ENCODE assay signal across 32 mouse cellular contexts in the genomic region with DNA sequence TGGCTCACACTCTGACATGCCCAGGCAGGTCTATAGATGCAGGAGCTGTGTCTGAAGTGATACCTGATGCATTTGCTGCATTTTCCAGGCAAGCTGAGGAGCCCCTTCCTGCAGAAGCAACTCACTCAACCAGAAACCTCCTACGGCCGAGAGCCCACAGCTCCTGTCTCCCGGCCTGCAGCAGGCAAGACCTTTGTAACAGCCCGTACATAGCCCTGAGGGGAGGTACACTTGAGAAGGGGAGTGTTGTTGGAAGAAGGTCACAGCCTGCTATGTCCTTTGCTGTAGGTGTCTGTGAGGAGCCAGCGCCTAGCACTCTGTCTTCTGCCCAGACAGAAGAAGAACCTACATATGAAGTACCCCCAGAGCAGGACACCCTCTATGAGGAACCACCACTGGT. TPM values are rescaled to one million over a fixed set of nuclear protein-coding genes. Genes with fewer than 3 reads are reported as not detected.
DNase-seq lines count a peak whose midpoint lies in the region; ATAC-seq and TF ChIP-seq lines count a peak whose summit lies in the region.
"Had no signal": no experiment of that assay in that cellular context is flagged by ENCODE, and none has a peak within 500 bp of the region (broad histone marks: within the 10 kb centered on the region; RNA-seq: fewer than 3 reads in every experiment).

No protein-coding gene starts in this region.

- WGBS in forebrain, embryonic 11.5 days = 88% methylated on average over 5 of the region's 5 CpGs
- WGBS in forebrain, embryonic 15.5 days = 92% methylated on average over 5 of the region's 5 CpGs
- WGBS in kidney, postnatal 0 days = 70% methylated on average over 5 of the region's 5 CpGs
- WGBS in embryonic facial prominence, embryonic 13.5 days = 82% methylated on average over 5 of the region's 5 CpGs

- no peaks in the 10 kb centered on the region for H3K9me3 ChIP-seq in forebrain, embryonic 11.5 days (ENCODE audit: control insufficient read depth, low read length)
- no peaks in the 10 kb centered on the region for H3K9me3 ChIP-seq in forebrain, embryonic 15.5 days
- H3K9me3 ChIP-seq in kidney, postnatal 0 days (replicated peaks; ENCODE audit: low read length) = no peaks in the 10 kb centered on the region
- H3K9me3 ChIP-seq in embryonic facial prominence, embryonic 13.5 days = no peaks in the 10 kb centered on the region
- H3K9me3 ChIP-seq: forebrain, embryonic 13.5 days; G1E; heart, embryonic 12.5 days; heart, embryonic 15.5 days had no signal

- no peaks in the 10 kb centered on the region for H3K4me1 ChIP-seq in forebrain, embryonic 11.5 days (replicated peaks; ENCODE audit: control insufficient read depth, insufficient read depth, low read length)
- H3K4me1 ChIP-seq in forebrain, embryonic 15.5 days = no peaks in the 10 kb centered on the region
- H3K4me1 ChIP-seq in kidney, postnatal 0 days (replicated peaks; ENCODE audit: insufficient read depth, low read length) = 0 out of 2 replicates have a peak, but pooled peaks cover 3% of the 10 kb centered on the region
- peaks cover 14% of the 10 kb centered on the region for H3K4me1 ChIP-seq in embryonic facial prominence, embryonic 13.5 days
- H3K4me1 ChIP-seq: forebrain, embryonic 13.5 days had no signal

- no peak overlapping the region for H3K4me3 ChIP-seq in forebrain, embryonic 11.5 days (ENCODE audit: low read depth, low read length)
- no peak overlapping the region for H3K4me3 ChIP-seq in forebrain, embryonic 15.5 days
- no peak overlapping the region for H3K4me3 ChIP-seq in kidney, postnatal 0 days (replicated peaks; ENCODE audit: low read depth, low read length)
- H3K4me3 ChIP-seq in layer of hippocampus, adult 2 months = no peak overlapping the region
- no peak overlapping the region for H3K4me3 ChIP-seq in embryonic facial prominence, embryonic 13.5 days
- H3K4me3 ChIP-seq: erythroblast, embryonic 14.5 days; forebrain, embryonic 13.5 days; gastrocnemius, adult 2 months; heart, embryonic 12.5 days; heart, embryonic 15.5 days had no signal

- H3K27ac ChIP-seq in forebrain, embryonic 11.5 days (ENCODE audit: low read depth, low read length) = no peak overlapping the region
- no peak overlapping the region for H3K27ac ChIP-seq in forebrain, embryonic 15.5 days (replicated peaks)
- H3K27ac ChIP-seq in kidney, postnatal 0 days = peak overlapping the region; percentile 19; the same call in 1 of the 2 replicates
- 0 out of 2 replicates have a peak overlapping the region, but pooled peaks have one; percentile 94 for H3K27ac ChIP-seq in layer of hippocampus, adult 2 months
- H3K27ac ChIP-seq in embryonic facial prominence, embryonic 13.5 days = no peak overlapping the region
- H3K27ac ChIP-seq: forebrain, embryonic 13.5 days; gastrocnemius, adult 2 months; heart, embryonic 15.5 days; hindbrain, embryonic 14.5 days; hindbrain, postnatal 0 days had no signal

- peak; percentile 31 for DNase-seq in forebrain, embryonic 11.5 days (ENCODE audit: low spot score)
- no peak for DNase-seq in kidney, postnatal 0 days (ENCODE audit: low spot score)
- DNase-seq in kidney, adult 11 months = no peak
- no peak for DNase-seq in layer of hippocampus, adult 2 months (ENCODE audit: low spot score in 2 of 2)
- no peak for DNase-seq in layer of hippocampus, postnatal 36 days
- DNase-seq in urinary bladder, adult 18-20 months (ENCODE audit: low spot score in 2 of 2) = no peak
- DNase-seq: adrenal gland, postnatal 10 days; B cell, adult 2 months; cerebellum, adult 11 months; cerebellum, adult 2 months; cerebellum, adult 9-11 months; cerebellum, postnatal 25 days; embryo, embryonic 11 days; forebrain, postnatal 0 days; gastrocnemius, adult 2 months; gastrocnemius, postnatal 14 days; heart, adult 18-20 months; heart, postnatal 10 days; heart, postnatal 36 days had no signal

- H3K4me2 ChIP-seq in forebrain, embryonic 11.5 days (ENCODE audit: low read depth, low read length, severe bottlenecking) = no peak overlapping the region
- no peak overlapping the region for H3K4me2 ChIP-seq in forebrain, embryonic 15.5 days (replicated peaks)
- H3K4me2 ChIP-seq in kidney, postnatal 0 days (ENCODE audit: low read length) = no peak overlapping the region
- no peak overlapping the region for H3K4me2 ChIP-seq in embryonic facial prominence, embryonic 13.5 days
- H3K4me2 ChIP-seq: forebrain, embryonic 13.5 days; heart, embryonic 12.5 days; heart, embryonic 15.5 days; hindbrain, embryonic 14.5 days had no signal

- no peak for TF ChIP-seq CTCF in kidney, postnatal 0 days (IDR thresholded peaks at IDR 0.05; ENCODE audit: low read depth)
- TF ChIP-seq CTCF in layer of hippocampus, adult 2 months (conservative IDR thresholded peaks at IDR 0.05) = no peak

- no peak for ATAC-seq in forebrain, embryonic 11.5 days (replicated peaks; ENCODE audit: low FRiP score)
- no peak for ATAC-seq in forebrain, embryonic 15.5 days (replicated peaks)
- no peak for ATAC-seq in kidney, postnatal 0 days (replicated peaks; ENCODE audit: low FRiP score, low read depth)
- no peak for ATAC-seq in embryonic facial prominence, embryonic 13.5 days (ENCODE audit: insufficient number of reproducible peaks, insufficient read depth, low FRiP score, low TSS enrichment, low read depth)
- ATAC-seq: forebrain, embryonic 13.5 days; forebrain, postnatal 0 days; hindbrain, postnatal 0 days; intestine, postnatal 0 days; Patski had no signal

- H3K9ac ChIP-seq in forebrain, embryonic 11.5 days (ENCODE audit: low read length) = no peak overlapping the region
- no peak overlapping the region for H3K9ac ChIP-seq in forebrain, embryonic 15.5 days (replicated peaks)
- no peak overlapping the region for H3K9ac ChIP-seq in kidney, postnatal 0 days (ENCODE audit: low read depth, low read length)
- H3K9ac ChIP-seq in embryonic facial prominence, embryonic 13.5 days = 0 out of 2 replicates have a peak overlapping the region, but pooled peaks have one; percentile 12
- H3K9ac ChIP-seq: forebrain, embryonic 13.5 days; forebrain, postnatal 0 days; heart, embryonic 12.5 days; heart, embryonic 15.5 days; hindbrain, embryonic 14.5 days had no signal

- H3K27me3 ChIP-seq in forebrain, embryonic 11.5 days (ENCODE audit: control insufficient read depth, insufficient read depth, low read length) = no peaks in the 10 kb centered on the region
- no peaks in the 10 kb centered on the region for H3K27me3 ChIP-seq in forebrain, embryonic 15.5 days
- no peaks in the 10 kb centered on the region for H3K27me3 ChIP-seq in kidney, postnatal 0 days (ENCODE audit: insufficient read depth, low read length)
- H3K27me3 ChIP-seq in embryonic facial prominence, embryonic 13.5 days = no peaks in the 10 kb centered on the region
- H3K27me3 ChIP-seq: CH12.LX; forebrain, embryonic 13.5 days; heart, embryonic 12.5 days; heart, embryonic 15.5 days; Patski had no signal

- peaks cover 19% of the 10 kb centered on the region; the same call in 1 of the 2 replicates for H3K36me3 ChIP-seq in forebrain, embryonic 11.5 days (ENCODE audit: control insufficient read depth, insufficient read depth, low read length)
- peaks cover 79% of the 10 kb centered on the region for H3K36me3 ChIP-seq in forebrain, embryonic 15.5 days
- peaks cover 58% of the 10 kb centered on the region for H3K36me3 ChIP-seq in kidney, postnatal 0 days (ENCODE audit: insufficient read depth, low read length)
- peaks cover 81% of the 10 kb centered on the region for H3K36me3 ChIP-seq in embryonic facial prominence, embryonic 13.5 days

RNA-seq across cellular contexts. Expression of a gene that starts 5.6 kb away (rescaled TPM):
- 5.3 and 6.5 TPM in 2 replicates for polyA plus RNA-seq in forebrain, embryonic 11.5 days (2014; fragmentation: Nextera tagmentation; extraction: Ambion mirVana)
- 1.9 and 3.1 TPM in 2 replicates for polyA plus RNA-seq in forebrain, embryonic 15.5 days (2015; fragmentation: Nextera tagmentation; extraction: Ambion mirVana)
- polyA plus RNA-seq in kidney, postnatal 0 days (2015; fragmentation: Nextera tagmentation; extraction: Ambion mirVana) = 111 and 121 TPM in 2 replicates
- total RNA-seq in layer of hippocampus, adult 2 months (2021) = 10 to 100 TPM; 14.7 to 16.2 TPM
- total RNA-seq in layer of hippocampus, postnatal 36 days (2021) = 10 to 100 TPM; 14.4 to 14.8 TPM
- 10.1 and 12.1 TPM in 2 replicates for polyA plus RNA-seq in embryonic facial prominence, embryonic 13.5 days (2015; fragmentation: Nextera tagmentation; extraction: Ambion mirVana)
- total RNA-seq: common myeloid progenitor, adult 5-6 weeks had no signal
- polyA plus RNA-seq: erythroblast, embryonic 14.5 days had no signal

RNA-seq across cellular contexts. Expression of a gene that starts 9.6 kb away (rescaled TPM):
- 152 and 157 TPM in 2 replicates for polyA plus RNA-seq in forebrain, embryonic 11.5 days (2014; fragmentation: Nextera tagmentation; extraction: Ambion mirVana)
- 138 and 140 TPM in 2 replicates for polyA plus RNA-seq in forebrain, embryonic 15.5 days (2015; fragmentation: Nextera tagmentation; extraction: Ambion mirVana)
- polyA plus RNA-seq in kidney, postnatal 0 days (2015; fragmentation: Nextera tagmentation; extraction: Ambion mirVana) = 82.7 and 93.3 TPM in 2 replicates
- 10 to 100 TPM; 74.6 to 80.0 TPM for total RNA-seq in layer of hippocampus, adult 2 months (2021)
- total RNA-seq in layer of hippocampus, postnatal 36 days (2021) = 10 to 100 TPM; 76.8 to 78.0 TPM
- polyA plus RNA-seq in embryonic facial prominence, embryonic 13.5 days (2015; fragmentation: Nextera tagmentation; extraction: Ambion mirVana) = 126 and 135 TPM in 2 replicates

RNA-seq across cellular contexts. Expression of a gene that starts 35.8 kb away (rescaled TPM):
- 19.1 and 20.1 TPM in 2 replicates for polyA plus RNA-seq in forebrain, embryonic 11.5 days (2014; fragmentation: Nextera tagmentation; extraction: Ambion mirVana)
- 31.6 and 32.4 TPM in 2 replicates for polyA plus RNA-seq in forebrain, embryonic 15.5 days (2015; fragmentation: Nextera tagmentation; extraction: Ambion mirVana)
- polyA plus RNA-seq in kidney, postnatal 0 days (2015; fragmentation: Nextera tagmentation; extraction: Ambion mirVana) = 22.8 and 23.0 TPM in 2 replicates
- 10 to 100 TPM; 65.3 to 67.2 TPM for total RNA-seq in layer of hippocampus, adult 2 months (2021)
- 10 to 100 TPM; 63.9 to 73.3 TPM for total RNA-seq in layer of hippocampus, postnatal 36 days (2021)
- 28.6 and 28.7 TPM in 2 replicates for polyA plus RNA-seq in embryonic facial prominence, embryonic 13.5 days (2015; fragmentation: Nextera tagmentation; extraction: Ambion mirVana)

RNA-seq across cellular contexts. Expression of a gene that starts 39.9 kb away (rescaled TPM):
- polyA plus RNA-seq in forebrain, embryonic 11.5 days (2014; fragmentation: Nextera tagmentation; extraction: Ambion mirVana) = 8.8 and 8.9 TPM in 2 replicates
- polyA plus RNA-seq in forebrain, embryonic 15.5 days (2015; fragmentation: Nextera tagmentation; extraction: Ambion mirVana) = 7.0 TPM in 2 replicates
- polyA plus RNA-seq in kidney, postnatal 0 days (2015; fragmentation: Nextera tagmentation; extraction: Ambion mirVana) = 7.8 and 8.7 TPM in 2 replicates
- 10 to 100 TPM; 14.1 to 15.5 TPM for total RNA-seq in layer of hippocampus, adult 2 months (2021)
- total RNA-seq in layer of hippocampus, postnatal 36 days (2021) = 10 to 100 TPM; 12.1 to 14.0 TPM
- polyA plus RNA-seq in embryonic facial prominence, embryonic 13.5 days (2015; fragmentation: Nextera tagmentation; extraction: Ambion mirVana) = 11.4 and 13.6 TPM in 2 replicates

Comparison
In these comparisons a context has a peak if more than half of its experiments do, and no peak if none do; other contexts are left out.
1. H3K27ac ChIP-seq: peak in kidney, postnatal 0 days (single experiment) and layer of hippocampus, adult 2 months (single experiment); none in forebrain, embryonic 11.5 days (single experiment), forebrain, embryonic 15.5 days (single experiment) and embryonic facial prominence, embryonic 13.5 days (single experiment).